Comparison of ENCODE assay signal across 31 mouse cellular contexts in genomic region chr9:34976596-34977462, GRCm38 (mm10).
DNase-seq lines count a peak whose midpoint lies in the region; ATAC-seq lines count a peak whose summit lies in the region.
"Had no signal": no experiment of that assay in that cellular context is flagged by ENCODE, and none has a peak within 500 bp of the region (broad histone marks: within the 10 kb centered on the region; RNA-seq: fewer than 3 reads in every experiment).

No protein-coding gene starts in this region.

- H3K27me3 ChIP-seq in heart, embryonic 11.5 days (ENCODE audit: control insufficient read depth, insufficient read depth, low read length): no peaks in the 10 kb centered on the region
- no peaks in the 10 kb centered on the region for H3K27me3 ChIP-seq in kidney, embryonic 16.5 days (ENCODE audit: insufficient read depth, low read length)
- H3K27me3 ChIP-seq: midbrain, embryonic 12.5 days; neural tube, embryonic 12.5 days had no signal

- ATAC-seq in heart, embryonic 11.5 days (replicated peaks; ENCODE audit: insufficient number of reproducible peaks, low FRiP score, low TSS enrichment): no peak
- ATAC-seq in kidney, embryonic 16.5 days (ENCODE audit: low FRiP score, low TSS enrichment): no peak
- ATAC-seq in erythroid progenitor cell, adult 5-6 weeks (replicated peaks; ENCODE audit: low FRiP score, poor library complexity, severe bottlenecking): no peak
- ATAC-seq: activated CD4-positive, CD25-positive, alpha-beta regulatory T cell, adult 4 months; CD4-positive, CD25-positive, alpha-beta regulatory T cell, adult 4 months; forebrain, embryonic 14.5 days; liver, embryonic 12.5 days; liver, postnatal 0 days; lung, postnatal 0 days had no signal

- no peak overlapping the region for H3K4me3 ChIP-seq in heart, embryonic 11.5 days (ENCODE audit: low read depth, low read length)
- no peak overlapping the region for H3K4me3 ChIP-seq in kidney, embryonic 16.5 days (ENCODE audit: low read length)
- H3K4me3 ChIP-seq: heart, embryonic 10.5 days; liver, embryonic 12.5 days; megakaryocyte, embryonic 14.5 days; midbrain, embryonic 12.5 days; myocyte; neural tube, embryonic 12.5 days had no signal

- H3K36me3 ChIP-seq in heart, embryonic 11.5 days (ENCODE audit: control insufficient read depth, insufficient read depth, low read length): no peaks in the 10 kb centered on the region
- H3K36me3 ChIP-seq in kidney, embryonic 16.5 days (ENCODE audit: insufficient read depth, low read length): no peaks in the 10 kb centered on the region
- H3K36me3 ChIP-seq: heart, embryonic 10.5 days; liver, embryonic 12.5 days; midbrain, embryonic 12.5 days; neural tube, embryonic 12.5 days had no signal

- peaks cover 2% of the 10 kb centered on the region; the same call in 1 of the 2 replicates for H3K4me1 ChIP-seq in heart, embryonic 11.5 days (ENCODE audit: control insufficient read depth, insufficient read depth, low read length)
- H3K4me1 ChIP-seq in kidney, embryonic 16.5 days (ENCODE audit: insufficient read depth, low read length): 0 out of 2 replicates have a peak, but pooled peaks cover 5% of the 10 kb centered on the region
- H3K4me1 ChIP-seq: heart, embryonic 10.5 days; liver, embryonic 12.5 days; megakaryocyte, embryonic 14.5 days; neural tube, embryonic 12.5 days had no signal

- peak; percentile 50 for DNase-seq in cerebellum, adult 9-10 months
- DNase-seq in cerebellum, adult 18-20 months: no peak
- DNase-seq in heart, adult 11 months: peak; percentile 88
- DNase-seq in kidney, postnatal 4 days: peak; percentile 40 to 46
- peak; percentile 60 for DNase-seq in brain, adult 2 months (ENCODE audit: low read depth, low spot score)
- DNase-seq: adrenal gland, adult 8-10 months; gastrocnemius, postnatal 14 days; kidney, adult 8-10 months; kidney, postnatal 25 days; layer of hippocampus, postnatal 36 days; left cerebral cortex, postnatal 4 days; liver, postnatal 0 days; lung, postnatal 4 days; right cerebral cortex, adult 18-20 months; spleen, adult 18-20 months; thymus, adult 2 months; thymus, postnatal 4 days had no signal

- WGBS in heart, embryonic 11.5 days (ENCODE audit: insufficient replicate concordance): 66% methylated on average over 8 of the region's 8 CpGs
- 66% methylated on average over 8 of the region's 8 CpGs for WGBS in kidney, embryonic 16.5 days

- no peak overlapping the region for H3K9ac ChIP-seq in heart, embryonic 11.5 days (ENCODE audit: low read depth, low read length)
- H3K9ac ChIP-seq in kidney, embryonic 16.5 days (replicated peaks; ENCODE audit: low read length): no peak overlapping the region
- H3K9ac ChIP-seq: hindbrain, embryonic 14.5 days; liver, embryonic 12.5 days; liver, postnatal 0 days; midbrain, embryonic 12.5 days; neural tube, embryonic 12.5 days had no signal

- H3K27ac ChIP-seq in heart, embryonic 11.5 days (ENCODE audit: low read depth, low read length): no peak overlapping the region
- H3K27ac ChIP-seq in kidney, embryonic 16.5 days (ENCODE audit: low read length): no peak overlapping the region
- H3K27ac ChIP-seq: heart, embryonic 10.5 days; hindbrain, embryonic 14.5 days; liver, embryonic 12.5 days; neural tube, embryonic 12.5 days had no signal

- no peak overlapping the region for H3K4me2 ChIP-seq in heart, embryonic 11.5 days
- no peak overlapping the region for H3K4me2 ChIP-seq in kidney, embryonic 16.5 days (replicated peaks; ENCODE audit: low read depth, low read length)
- H3K4me2 ChIP-seq: hindbrain, embryonic 14.5 days; liver, embryonic 12.5 days; midbrain, embryonic 12.5 days; neural tube, embryonic 12.5 days had no signal

- no peaks in the 10 kb centered on the region for H3K9me3 ChIP-seq in heart, embryonic 11.5 days (replicated peaks; ENCODE audit: control insufficient read depth, low read length)
- H3K9me3 ChIP-seq in kidney, embryonic 16.5 days (ENCODE audit: low read length): no peaks in the 10 kb centered on the region; the same call in 1 of the 2 replicates
- H3K9me3 ChIP-seq: heart, embryonic 10.5 days; midbrain, embryonic 12.5 days; neural tube, embryonic 12.5 days had no signal

Comparison
In these comparisons a context has a peak if more than half of its experiments do, and no peak if none do; other contexts are left out.
1. DNase-seq: peak in cerebellum, adult 9-10 months (single experiment), heart, adult 11 months (single experiment), kidney, postnatal 4 days (2 of 2) and brain, adult 2 months (single experiment); none in cerebellum, adult 18-20 months (0 of 2).